Mouse (Mus musculus): ENCODE data around the gene Wbp11.

Gene Wbp11

DNA sequence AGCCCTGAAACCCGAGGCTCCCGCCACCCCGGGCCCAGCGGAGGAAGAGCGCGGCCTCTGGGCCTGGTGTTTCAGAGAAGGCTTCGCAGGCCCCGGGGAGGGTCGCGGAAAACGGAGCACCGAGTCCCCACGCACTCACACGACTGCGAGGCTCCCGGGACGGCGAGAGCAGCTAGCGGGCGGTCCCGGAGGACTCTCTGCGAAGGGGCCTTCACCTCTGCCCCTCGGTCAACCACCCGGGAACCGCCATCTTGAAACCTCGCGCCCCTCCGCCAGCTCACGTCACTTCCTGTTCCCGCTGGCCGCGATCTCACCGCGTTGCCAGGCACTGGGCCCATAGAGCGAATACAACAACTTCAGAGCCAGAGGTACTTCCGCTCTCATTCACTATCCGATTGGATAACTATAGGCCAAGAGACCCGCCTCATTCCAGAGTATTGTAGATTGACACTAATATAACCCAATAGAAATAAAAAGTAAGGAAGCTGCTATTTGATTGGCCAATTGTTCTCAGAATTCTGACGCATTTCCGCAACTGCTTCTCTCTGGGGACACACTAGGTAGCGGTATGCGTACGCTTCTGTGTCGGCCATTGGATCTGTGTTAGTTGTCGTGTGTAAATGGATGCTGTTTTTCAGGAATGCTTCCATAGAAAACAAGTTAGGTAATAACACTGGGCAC lies at the start of gene Wbp11:
TSS of gene Wbp11 (minus strand) at position 353 of the 681 bp plus-strand sequence.
- DNase-seq (ENCODE audit: low spot score in 2 of 2), result peak; percentile 85 to 92

DNA sequence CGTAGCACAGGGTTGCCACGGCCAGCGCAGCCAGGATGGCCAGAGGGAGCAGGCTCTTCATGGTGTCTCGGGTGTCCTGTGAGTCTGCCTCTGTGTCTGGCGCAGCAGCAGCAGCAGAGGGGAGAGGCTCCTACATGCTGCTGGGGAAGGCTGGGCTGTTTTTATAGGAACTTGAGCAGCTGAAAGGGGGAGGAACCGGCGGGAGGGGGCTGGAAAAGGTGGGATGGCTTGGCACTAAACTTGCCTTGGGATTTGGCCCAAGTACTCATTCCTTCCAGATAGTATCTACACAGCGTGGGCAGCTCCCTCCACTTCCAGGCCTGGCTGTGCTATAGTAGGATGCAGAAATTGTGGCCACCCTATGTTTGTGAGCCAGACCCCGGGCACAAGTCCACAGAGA lies 47.6 kb upstream of the Wbp11 start, which contains the start of gene Mgp:
TSS of gene Mgp (minus strand) at position 154 of the 400 bp plus-strand sequence.
- DNase-seq (ENCODE audit: low spot score in 2 of 2), result no peak

- no peak for DNase-seq (ENCODE audit: low spot score in 2 of 2)
These were observed 46.6 kb upstream of the Wbp11 start for GRCm38 (mm10) chr6:136874599-136874998.

- DNase-seq (ENCODE audit: low spot score in 2 of 2), result no peak
These were observed 40.9 kb upstream of the Wbp11 start for GRCm38 (mm10) chr6:136868921-136869320.

DNA sequence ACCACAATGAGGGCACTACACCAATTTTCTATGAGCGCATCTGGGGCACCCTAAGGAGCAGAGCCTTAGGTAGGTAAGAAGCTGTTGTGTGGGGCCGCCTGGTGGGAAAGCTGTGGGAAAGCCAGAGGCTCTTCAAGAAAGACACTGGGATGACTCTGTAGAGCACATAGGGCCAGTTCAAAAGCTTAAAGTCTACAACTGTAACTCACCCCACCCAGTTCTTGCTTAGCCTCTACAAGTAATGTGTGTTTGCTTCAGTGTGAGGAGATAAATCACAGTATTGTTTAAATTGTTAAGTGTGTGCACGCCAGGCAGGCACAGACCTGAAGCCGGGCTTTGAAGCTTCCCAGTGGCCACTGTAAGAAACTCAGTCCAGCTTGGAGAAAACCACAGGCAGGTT lies 38.1 kb upstream of the Wbp11 start:
- DNase-seq (ENCODE audit: low spot score in 2 of 2), result no peak

GRCm38 (mm10) chr6:136865360-136865759 lies 37.3 kb upstream of the Wbp11 start:
- DNase-seq (ENCODE audit: low spot score in 2 of 2), result no peak

- DNase-seq (ENCODE audit: low spot score in 2 of 2), result no peak
These were observed 33.0 kb upstream of the Wbp11 start for GRCm38 (mm10) chr6:136861020-136861419.

- DNase-seq (ENCODE audit: low spot score in 2 of 2), result no peak
These were observed 30.4 kb upstream of the Wbp11 start for GRCm38 (mm10) chr6:136858420-136858819.

DNA sequence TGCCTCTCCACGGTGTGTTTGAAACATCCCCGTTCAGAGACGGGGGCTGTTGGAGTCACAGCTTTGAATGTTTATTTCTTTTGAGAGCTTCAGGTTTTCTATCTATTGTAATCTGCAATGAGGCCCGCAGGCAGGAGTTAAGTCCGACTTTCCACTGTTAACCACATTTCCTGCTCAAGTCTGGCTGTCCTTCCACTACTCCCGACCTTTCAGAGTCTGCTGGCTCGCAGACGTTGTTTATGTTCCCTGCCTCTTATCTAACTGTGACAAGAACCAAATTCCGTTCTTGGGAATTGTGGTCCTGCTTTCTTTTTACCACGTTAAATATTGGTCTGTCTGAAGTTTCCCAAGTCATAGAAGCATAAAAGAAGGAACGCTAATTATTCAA lies 29.8 kb upstream of the Wbp11 start:
- no peak for DNase-seq (ENCODE audit: low spot score in 2 of 2)

GRCm38 (mm10) chr6:136857186-136857872 lies 29.3 kb upstream of the Wbp11 start, which contains the start of gene Art4:
Gene Art4, minus strand, starts transcription at chr6:136857733.
- peak; percentile 59 to 70 for DNase-seq (ENCODE audit: low spot score in 2 of 2)

DNA sequence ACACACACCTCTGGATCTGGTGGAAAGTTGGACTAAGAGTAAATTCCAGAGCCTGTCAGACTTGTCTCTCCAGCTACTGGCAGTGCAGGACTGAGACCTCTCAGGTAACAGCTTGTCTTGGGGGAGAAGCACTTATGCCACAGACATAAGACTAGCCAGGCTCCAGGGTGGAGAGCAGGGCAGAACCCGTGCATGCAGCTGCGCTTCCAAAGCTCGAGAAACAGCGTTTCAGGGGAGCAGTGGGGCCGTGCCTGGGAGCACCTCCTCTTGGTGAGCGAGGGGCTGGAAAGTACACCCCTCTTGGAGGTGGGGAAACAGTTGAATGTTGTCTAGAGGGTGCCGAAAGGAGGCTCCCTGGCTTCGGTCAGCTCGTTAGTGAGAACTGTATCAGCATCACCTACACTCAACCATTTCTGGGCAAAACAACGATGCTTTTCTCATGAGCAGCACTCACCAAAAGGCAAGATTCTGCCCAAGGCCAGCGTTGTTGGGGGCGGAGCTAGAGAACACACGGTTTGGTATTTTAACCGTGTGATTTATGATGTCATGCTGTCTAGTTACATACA lies 28.1 kb upstream of the Wbp11 start:
- DNase-seq (ENCODE audit: low spot score in 2 of 2), result peak in 1 of 2 experiments; percentile 17

- no peak for DNase-seq (ENCODE audit: low spot score in 2 of 2)
These were observed 27.1 kb upstream of the Wbp11 start for GRCm38 (mm10) chr6:136855183-136855582.

GRCm38 (mm10) chr6:136854361-136854781 lies 26.3 kb upstream of the Wbp11 start:
- DNase-seq (ENCODE audit: low spot score in 2 of 2), result no peak

DNA sequence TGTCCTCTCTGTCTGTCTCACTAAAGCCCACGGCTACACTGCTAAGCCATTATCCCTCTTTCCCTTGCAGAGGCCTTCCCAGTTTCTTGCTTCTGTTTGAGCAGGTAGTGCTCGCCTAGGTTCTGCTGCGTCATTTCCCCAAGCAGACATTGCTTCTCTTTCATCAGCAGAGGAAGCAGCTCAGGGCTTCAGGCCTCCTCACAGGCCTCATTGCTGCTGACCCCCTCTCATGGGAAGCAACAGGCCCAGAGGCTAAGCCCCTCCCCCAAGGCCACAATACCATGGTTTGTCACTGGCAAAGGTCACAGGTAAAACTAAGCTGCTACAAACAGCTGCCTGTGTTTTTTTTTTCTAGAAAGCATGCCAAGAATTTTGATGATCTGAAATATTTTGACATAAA lies 24.7 kb upstream of the Wbp11 start:
- DNase-seq (ENCODE audit: low spot score in 2 of 2), result no peak

- no peak for DNase-seq (ENCODE audit: low spot score in 2 of 2)
These were observed 24.3 kb upstream of the Wbp11 start for GRCm38 (mm10) chr6:136852348-136852747.

DNA sequence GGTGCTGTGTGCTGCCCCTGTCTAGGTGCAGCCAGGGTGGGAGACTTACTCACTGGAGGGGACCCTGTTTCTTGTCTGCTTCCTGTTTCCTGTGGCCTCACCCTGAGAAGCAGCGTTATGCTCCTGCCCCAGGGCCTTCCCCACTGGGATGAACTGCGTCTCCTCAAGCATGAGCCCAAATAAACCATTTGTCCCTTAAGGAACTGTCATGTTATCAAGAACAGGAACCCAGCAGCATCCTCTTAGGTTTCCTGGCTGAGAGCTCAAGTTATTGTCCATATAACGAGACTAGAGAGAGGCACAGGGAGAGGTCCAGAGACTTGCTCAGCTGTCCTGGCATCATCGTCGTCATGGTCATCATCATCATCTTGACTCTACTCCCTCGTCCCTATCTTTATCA lies 22.2 kb upstream of the Wbp11 start:
- DNase-seq (ENCODE audit: low spot score in 2 of 2), result no peak

- DNase-seq (ENCODE audit: low spot score in 2 of 2), result no peak
These were observed 20.9 kb upstream of the Wbp11 start for GRCm38 (mm10) chr6:136848971-136849370.

- DNase-seq (ENCODE audit: low spot score in 2 of 2), result no peak
These were observed 20.4 kb upstream of the Wbp11 start for GRCm38 (mm10) chr6:136848399-136848798.

DNA sequence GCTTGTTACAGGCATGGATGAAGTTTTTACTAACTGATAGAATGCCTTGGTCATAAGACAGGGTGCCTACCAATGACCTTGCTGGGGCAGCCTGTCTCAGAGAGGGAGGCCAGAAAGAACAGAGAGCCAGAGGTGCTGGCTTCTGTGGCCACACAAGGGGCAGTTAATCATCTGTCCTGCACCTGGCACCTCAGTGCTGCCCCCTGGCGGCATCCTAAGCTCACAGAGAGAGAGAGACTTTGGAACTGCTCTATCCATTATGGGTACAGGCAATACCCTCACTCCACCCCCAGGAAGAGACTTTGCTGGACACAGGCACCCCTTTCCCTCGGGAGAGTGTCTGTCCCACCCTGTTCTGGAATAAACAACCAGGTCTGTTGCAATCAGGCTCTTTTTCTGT lies 19.8 kb upstream of the Wbp11 start:
- DNase-seq (ENCODE audit: low spot score in 2 of 2), result peak; percentile 61 to 76

- DNase-seq (ENCODE audit: low spot score in 2 of 2), result no peak
These were observed 19.2 kb upstream of the Wbp11 start for GRCm38 (mm10) chr6:136847267-136847666.

- no peak for DNase-seq (ENCODE audit: low spot score in 2 of 2)
These were observed 17.9 kb upstream of the Wbp11 start for GRCm38 (mm10) chr6:136845706-136846480.

DNA sequence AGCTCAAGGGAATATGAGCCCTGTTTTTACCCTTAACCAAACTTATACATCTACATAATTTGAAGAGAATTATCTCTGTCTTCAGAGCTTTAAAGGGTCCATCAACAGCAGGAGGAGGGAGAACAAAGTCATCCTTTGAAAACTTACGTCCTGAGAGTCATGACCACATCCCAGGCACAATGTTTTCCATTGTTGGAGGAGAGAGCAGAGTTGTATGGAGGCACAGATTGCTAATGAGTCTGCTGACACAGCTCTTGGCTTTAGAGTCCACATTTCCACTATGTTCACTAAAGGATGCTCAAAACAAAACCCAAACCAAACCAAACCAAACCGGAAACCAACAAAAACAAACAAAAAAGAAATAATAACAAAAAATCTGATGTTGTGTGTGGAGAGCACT lies 16.9 kb upstream of the Wbp11 start:
- DNase-seq (ENCODE audit: low spot score in 2 of 2), result no peak
